Mouse (Mus musculus) liver, adult (tissue): ENCODE measurements around the gene Snrpc.

Experiments
- GATA4 ChIP-seq: IDR thresholded peaks from 2 replicates; pipeline ENCODE4 v1.6.1; 2014; ENCODE audit warnings: mild to moderate bottlenecking, low read length; ENCODE audit not compliant: insufficient replicate concordance

Snrpc gene

GRCm38 (mm10) chr17:27826908-27827383 lies 11.0 kb upstream of the Snrpc start:
- no peak for TF ChIP-seq GATA4

GRCm38 (mm10) chr17:27827511-27827910 lies 10.4 kb upstream of the Snrpc start:
- no peak for TF ChIP-seq GATA4

GRCm38 (mm10) chr17:27830411-27830810 lies 7.5 kb upstream of the Snrpc start:
- TF ChIP-seq GATA4 = no peak

- TF ChIP-seq GATA4 = peak; percentile 59; the same call in 1 of the 2 replicates
Observed at GRCm38 (mm10) chr17:27839469-27840252, 1.7 kb downstream of the Snrpc start.

GRCm38 (mm10) chr17:27848351-27848750 lies 10.4 kb downstream of the Snrpc start:
- TF ChIP-seq GATA4 = no peak

GRCm38 (mm10) chr17:27851076-27851475 lies 13.1 kb downstream of the Snrpc start:
- no peak for TF ChIP-seq GATA4

- no peak for TF ChIP-seq GATA4
Observed at GRCm38 (mm10) chr17:27856265-27856797, 18.4 kb downstream of the Snrpc start, which contains the start of gene Uhrf1bp1. Gene Uhrf1bp1 (plus strand): TSS chr17:27856441.

GRCm38 (mm10) chr17:27856798-27857648 lies 19.1 kb downstream of the Snrpc start:
- TF ChIP-seq GATA4 = no peak

GRCm38 (mm10) chr17:27857649-27858475 lies 19.9 kb downstream of the Snrpc start:
- TF ChIP-seq GATA4 = no peak

GRCm38 (mm10) chr17:27859131-27859530 lies 21.2 kb downstream of the Snrpc start:
- no peak for TF ChIP-seq GATA4

GRCm38 (mm10) chr17:27865461-27865860 lies 27.5 kb downstream of the Snrpc start:
- no peak for TF ChIP-seq GATA4

GRCm38 (mm10) chr17:27866737-27867136 lies 28.8 kb downstream of the Snrpc start:
- no peak for TF ChIP-seq GATA4

GRCm38 (mm10) chr17:27871851-27872250 lies 33.9 kb downstream of the Snrpc start:
- no peak for TF ChIP-seq GATA4

GRCm38 (mm10) chr17:27873583-27873982 lies 35.6 kb downstream of the Snrpc start:
- TF ChIP-seq GATA4 = no peak

- no peak for TF ChIP-seq GATA4
Observed at GRCm38 (mm10) chr17:27874510-27874909, 36.6 kb downstream of the Snrpc start.
